Mouse (Mus musculus): ENCODE results near the gene Cacnb3. TPM values are rescaled to one million over a fixed set of nuclear protein-coding genes. Genes with fewer than 3 reads are reported as not detected.

Cacnb3 gene
- polyA plus RNA-seq, 1 experiment from 2014 or later, result 26.7 TPM

DNA sequence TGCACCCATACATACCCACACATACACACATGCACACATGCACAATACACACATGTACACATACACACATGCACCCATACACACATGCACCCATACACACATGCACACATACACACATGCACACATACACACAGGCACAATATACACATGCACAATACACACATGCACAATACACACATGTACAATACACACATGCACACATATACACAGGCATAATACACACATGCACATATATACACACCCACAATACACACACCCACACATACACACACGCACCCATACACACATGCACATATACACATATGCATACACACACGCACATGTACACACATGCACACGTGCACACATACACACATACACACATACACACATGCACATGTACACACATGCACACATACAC, 18.4 kb upstream of the Cacnb3 start:
- WGBS, result 94% methylated on average over 3 of the region's 3 CpGs
- Histone ChIP-seq H3K4me2 (replicated peaks) (no peak overlapping the region), H3K4me1 (replicated peaks) (peaks cover 24% of the 10 kb centered on the region), H3K36me3 (no peaks in the 10 kb centered on the region), H3K27me3 (replicated peaks) (no peaks in the 10 kb centered on the region), H3K9ac (no peak overlapping the region), H3K4me3 (replicated peaks) (no peak overlapping the region), H3K9me3 (no peaks in the 10 kb centered on the region), H3K27ac (no peak overlapping the region)
- no peak for ATAC-seq

DNA sequence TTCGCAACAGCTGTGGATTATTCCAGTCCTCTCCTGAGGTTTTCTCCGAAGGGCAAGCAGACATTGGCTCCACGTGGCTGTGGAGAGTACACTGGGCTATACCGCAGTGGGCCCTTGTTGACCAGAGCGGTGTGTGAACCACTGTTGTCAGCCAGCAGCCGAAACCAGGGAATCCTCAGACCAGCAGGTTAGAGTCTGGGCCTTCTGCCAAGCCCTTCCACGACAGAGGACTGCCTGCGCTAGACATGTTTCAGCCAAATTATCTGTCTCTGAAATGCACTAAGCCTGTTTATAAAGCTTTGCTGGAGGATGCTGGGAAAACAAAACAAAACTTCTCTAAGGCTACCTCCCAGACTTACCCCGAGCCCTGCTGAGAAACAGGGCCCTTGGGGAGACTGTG, 16.1 kb upstream of the Cacnb3 start:
- Histone ChIP-seq H3K27me3 (replicated peaks) (no peaks in the 10 kb centered on the region), H3K4me3 (replicated peaks) (no peak overlapping the region), H3K4me2 (replicated peaks) (peak overlapping the region; percentile 48), H3K9me3 (no peaks in the 10 kb centered on the region), H3K27ac (peak overlapping the region; percentile 77), H3K9ac (peak overlapping the region; percentile 33), H3K4me1 (replicated peaks) (peaks cover 16% of the 10 kb centered on the region), H3K36me3 (no peaks in the 10 kb centered on the region)
- WGBS, result 41% methylated on average over 9 of the region's 9 CpGs
- no peak for ATAC-seq

DNA sequence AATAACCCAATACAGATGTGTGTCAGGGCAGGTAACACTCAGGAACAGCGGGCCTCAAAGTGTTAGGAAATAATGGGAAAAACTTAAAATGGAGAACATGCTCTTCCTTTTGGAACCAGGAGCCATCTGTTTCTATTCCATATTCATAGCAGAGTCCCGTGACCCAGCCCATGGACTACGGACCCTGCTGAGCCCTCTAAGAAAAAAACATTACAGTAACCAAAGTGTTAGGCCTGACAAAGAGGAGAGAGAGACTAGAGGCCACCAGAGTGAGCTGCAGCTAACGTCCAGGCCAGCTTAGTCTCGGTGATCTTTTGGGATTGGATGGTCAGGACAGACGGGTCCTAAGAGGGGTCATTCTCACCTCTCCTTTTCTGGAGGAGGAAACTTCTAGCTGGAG, 15.7 kb upstream of the Cacnb3 start:
- Histone ChIP-seq H3K27me3 (replicated peaks) (no peaks in the 10 kb centered on the region), H3K9me3 (no peaks in the 10 kb centered on the region), H3K27ac (peak overlapping the region; percentile 77), H3K4me2 (replicated peaks) (peak overlapping the region; percentile 48), H3K4me1 (replicated peaks) (peaks cover 16% of the 10 kb centered on the region), H3K36me3 (no peaks in the 10 kb centered on the region), H3K9ac (no peak overlapping the region), H3K4me3 (replicated peaks) (no peak overlapping the region)
- 50% methylated on average over 6 of the region's 6 CpGs for WGBS
- ATAC-seq, result peak; percentile 57

DNA sequence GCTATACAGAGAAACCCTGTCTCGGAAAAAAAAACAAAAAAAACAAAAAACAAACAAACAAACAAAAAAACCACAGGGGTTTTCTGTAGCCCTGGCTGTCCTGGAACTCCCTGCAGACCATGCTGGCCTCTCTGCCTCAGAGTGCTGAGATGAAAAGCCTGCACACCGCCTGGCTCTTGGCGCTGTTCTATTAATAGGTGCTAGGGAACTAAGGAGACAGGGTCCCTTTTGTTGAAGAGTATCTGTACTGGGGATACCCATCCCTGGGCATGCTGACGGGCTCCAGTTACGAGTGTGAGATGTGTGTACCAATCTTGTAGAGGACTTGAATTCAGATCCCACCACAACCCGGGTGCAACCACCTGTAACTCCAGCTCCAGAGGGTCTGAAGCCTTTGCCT, 14.9 kb upstream of the Cacnb3 start:
- Histone ChIP-seq H3K9ac (no peak overlapping the region), H3K4me3 (replicated peaks) (no peak overlapping the region), H3K27ac (no peak overlapping the region), H3K4me1 (replicated peaks) (peaks cover 14% of the 10 kb centered on the region), H3K4me2 (replicated peaks) (peak overlapping the region; percentile 48), H3K9me3 (no peaks in the 10 kb centered on the region), H3K27me3 (replicated peaks) (no peaks in the 10 kb centered on the region), H3K36me3 (no peaks in the 10 kb centered on the region)
- 72% methylated on average over 6 of the region's 6 CpGs for WGBS
- no peak for ATAC-seq

- H3K27me3 ChIP-seq (replicated peaks), result no peaks in the 10 kb centered on the region
- WGBS, result 33% methylated on average over 20 of the region's 20 CpGs
- H3K4me3 ChIP-seq (replicated peaks), result peak overlapping the region; percentile 10
- no peaks in the 10 kb centered on the region for H3K9me3 ChIP-seq
- H3K36me3 ChIP-seq, result no peaks in the 10 kb centered on the region
- ATAC-seq, result peak; percentile 89
- peak overlapping the region; percentile 48 for H3K4me2 ChIP-seq (replicated peaks)
- peak overlapping the region; percentile 68 for H3K27ac ChIP-seq
- no peak overlapping the region for H3K9ac ChIP-seq
- peaks cover 14% of the 10 kb centered on the region for H3K4me1 ChIP-seq (replicated peaks)
These were observed 14.1 kb upstream of the Cacnb3 start for GRCm38 (mm10) chr15:98616362-98617175.

DNA sequence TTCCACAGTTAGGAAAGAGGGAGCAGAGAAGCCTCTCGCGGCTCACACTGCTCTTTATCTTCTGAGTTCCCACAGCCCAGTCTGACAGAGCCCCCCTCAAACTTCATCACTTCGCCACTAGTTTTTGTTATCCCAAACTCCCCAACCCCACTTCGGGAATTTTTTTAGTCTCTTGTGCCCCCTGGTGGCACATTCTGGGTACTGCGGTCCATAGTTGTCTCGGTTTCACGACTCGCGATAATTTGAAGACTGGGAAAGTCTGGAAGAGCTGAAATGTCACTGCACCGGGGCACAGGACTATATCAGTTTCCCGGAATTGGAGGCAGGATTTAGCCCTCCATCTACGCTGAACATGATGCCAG, 13.5 kb upstream of the Cacnb3 start:
- peak; percentile 37 for ATAC-seq
- under 1% methylated on average over 12 of the region's 12 CpGs for WGBS
- H3K27ac ChIP-seq, result peak overlapping the region; percentile 41; the same call in 1 of the 2 replicates
- H3K36me3 ChIP-seq, result no peaks in the 10 kb centered on the region
- peak overlapping the region; percentile 10; the same call in 1 of the 2 replicates for H3K4me3 ChIP-seq (replicated peaks)
- H3K4me1 ChIP-seq (replicated peaks), result peaks cover 14% of the 10 kb centered on the region
- no peak overlapping the region for H3K9ac ChIP-seq
- peak overlapping the region; percentile 48 for H3K4me2 ChIP-seq (replicated peaks)
- H3K27me3 ChIP-seq (replicated peaks), result no peaks in the 10 kb centered on the region
- no peaks in the 10 kb centered on the region for H3K9me3 ChIP-seq

GRCm38 (mm10) chr15:98622199-98622598, 8.4 kb upstream of the Cacnb3 start:
- 14% methylated on average over 7 of the region's 7 CpGs for WGBS
- Histone ChIP-seq H3K9me3 (no peaks in the 10 kb centered on the region), H3K27ac (no peak overlapping the region), H3K4me3 (replicated peaks) (no peak overlapping the region), H3K4me1 (replicated peaks) (peaks cover 10% of the 10 kb centered on the region; the same call in 1 of the 2 replicates), H3K9ac (no peak overlapping the region), H3K27me3 (replicated peaks) (no peaks in the 10 kb centered on the region), H3K4me2 (replicated peaks) (no peak overlapping the region), H3K36me3 (no peaks in the 10 kb centered on the region)
- ATAC-seq, result no peak

DNA sequence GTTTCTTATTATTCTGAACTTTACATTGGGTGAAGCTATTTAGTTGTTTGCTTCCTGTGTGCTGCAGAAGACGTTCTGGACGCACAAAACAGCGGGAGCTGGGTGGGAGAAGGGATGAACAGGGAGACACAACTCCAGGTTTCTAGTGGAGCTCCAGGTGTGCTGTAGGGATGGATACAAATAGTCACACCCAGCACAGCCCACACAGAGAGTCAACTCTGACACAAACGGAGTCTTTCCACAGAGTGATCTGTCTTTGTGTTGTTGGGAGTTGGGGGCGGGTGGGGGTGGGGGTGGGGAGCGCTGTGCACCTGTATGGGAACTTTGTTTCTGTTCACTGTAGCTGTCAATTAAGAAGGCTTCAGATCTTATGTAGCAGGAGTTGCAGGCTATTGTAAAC, 7.9 kb upstream of the Cacnb3 start:
- no peaks in the 10 kb centered on the region for H3K9me3 ChIP-seq
- no peaks in the 10 kb centered on the region for H3K27me3 ChIP-seq (replicated peaks)
- WGBS, result 22% methylated on average over 6 of the region's 6 CpGs
- H3K27ac ChIP-seq, result no peak overlapping the region
- H3K4me2 ChIP-seq (replicated peaks), result no peak overlapping the region
- ATAC-seq, result no peak
- H3K9ac ChIP-seq, result no peak overlapping the region
- no peak overlapping the region for H3K4me3 ChIP-seq (replicated peaks)
- peaks cover 7% of the 10 kb centered on the region; the same call in 1 of the 2 replicates for H3K4me1 ChIP-seq (replicated peaks)
- H3K36me3 ChIP-seq, result no peaks in the 10 kb centered on the region

DNA sequence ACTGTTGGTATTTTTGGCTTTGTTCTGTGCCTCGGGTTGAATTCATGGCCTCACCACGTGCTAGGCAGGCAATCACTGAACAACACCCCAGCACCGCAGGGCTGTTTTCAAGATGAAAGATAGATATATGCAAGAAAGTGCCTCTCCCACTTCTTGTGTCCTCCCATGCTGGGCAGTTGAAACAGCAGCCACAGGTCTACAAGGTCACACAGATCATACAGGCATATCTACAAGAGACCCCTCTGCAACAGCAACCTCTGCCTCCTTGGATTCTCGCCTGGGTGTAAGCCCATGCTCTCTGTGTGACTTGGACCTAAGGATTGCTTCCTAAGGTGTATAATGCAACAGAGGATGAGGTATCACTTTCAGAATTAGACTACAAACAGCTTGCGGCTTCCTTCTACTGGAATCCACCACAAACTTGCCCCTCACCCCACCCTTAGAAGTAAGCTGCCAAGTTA, 7.2 kb upstream of the Cacnb3 start:
- no peaks in the 10 kb centered on the region for H3K27me3 ChIP-seq (replicated peaks)
- H3K4me3 ChIP-seq (replicated peaks), result no peak overlapping the region
- no peak overlapping the region for H3K9ac ChIP-seq
- 49% methylated on average over 5 of the region's 5 CpGs for WGBS
- H3K36me3 ChIP-seq, result no peaks in the 10 kb centered on the region
- ATAC-seq, result no peak
- H3K9me3 ChIP-seq, result no peaks in the 10 kb centered on the region
- no peak overlapping the region for H3K4me2 ChIP-seq (replicated peaks)
- peaks cover 8% of the 10 kb centered on the region for H3K4me1 ChIP-seq (replicated peaks)
- H3K27ac ChIP-seq, result no peak overlapping the region

DNA sequence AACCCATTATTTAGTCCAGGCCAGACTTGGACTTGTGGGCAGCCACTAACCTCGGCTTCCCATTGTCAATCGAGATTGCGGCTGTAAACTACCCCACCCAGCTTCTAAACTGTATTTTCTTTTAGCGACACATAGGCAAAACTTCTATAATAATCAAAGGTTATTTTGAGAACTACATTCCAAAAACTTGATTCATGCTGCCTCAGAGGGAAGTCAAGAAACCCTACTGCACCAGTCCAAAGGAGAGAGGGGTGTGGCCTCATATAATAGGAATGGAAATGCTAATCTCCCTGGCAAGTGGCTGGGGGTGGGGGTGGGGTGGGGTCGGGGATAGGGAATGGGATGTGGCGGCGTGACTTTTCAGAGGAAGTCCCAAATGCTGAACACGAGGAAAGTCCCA, 4.6 kb upstream of the Cacnb3 start:
- H3K36me3 ChIP-seq, result no peaks in the 10 kb centered on the region
- no peak overlapping the region for H3K4me2 ChIP-seq (replicated peaks)
- H3K9ac ChIP-seq, result no peak overlapping the region
- H3K27me3 ChIP-seq (replicated peaks), result peaks cover 4% of the 10 kb centered on the region
- no peaks in the 10 kb centered on the region for H3K9me3 ChIP-seq
- H3K4me1 ChIP-seq (replicated peaks), result peaks cover 26% of the 10 kb centered on the region
- no peak overlapping the region for H3K27ac ChIP-seq
- H3K4me3 ChIP-seq (replicated peaks), result no peak overlapping the region
- no peak for ATAC-seq
- WGBS, result 26% methylated on average over 8 of the region's 8 CpGs

DNA sequence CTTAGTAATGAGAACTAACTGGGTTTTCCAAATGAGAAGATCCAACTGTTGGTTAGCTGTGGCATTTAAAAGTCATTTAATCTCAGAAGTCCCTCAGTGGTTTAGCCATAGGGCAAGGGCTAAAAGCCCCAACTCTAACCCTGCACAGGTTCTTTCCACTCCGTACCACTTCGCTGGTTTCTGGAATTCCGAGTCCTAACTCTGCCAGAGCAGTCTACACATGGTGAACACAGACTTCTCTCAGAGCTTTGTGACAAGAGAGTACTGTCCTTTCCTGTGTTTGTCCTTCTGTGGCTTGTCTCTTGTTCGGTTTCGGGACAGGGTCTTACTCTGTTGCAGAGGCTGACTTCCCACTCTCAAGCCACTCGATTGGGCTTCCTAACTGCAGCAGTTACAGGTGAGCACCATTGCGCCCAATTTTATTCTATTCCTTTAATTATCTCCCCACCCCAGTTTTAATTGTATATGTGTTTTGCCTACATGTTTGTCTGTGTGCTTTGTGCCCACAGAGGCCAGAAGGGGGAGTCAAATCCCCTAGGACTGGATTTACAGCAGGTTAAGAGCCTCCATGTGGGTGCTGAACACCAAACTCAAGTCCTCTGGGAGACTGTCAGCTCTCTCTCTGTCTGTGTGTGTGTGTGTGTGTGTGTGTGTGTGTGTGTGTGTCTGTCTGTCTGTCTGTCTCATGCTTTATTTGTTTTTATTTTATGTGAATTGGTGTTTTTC, 4.0 kb upstream of the Cacnb3 start:
- H3K9me3 ChIP-seq, result no peaks in the 10 kb centered on the region
- no peak overlapping the region for H3K4me2 ChIP-seq (replicated peaks)
- H3K4me3 ChIP-seq (replicated peaks), result no peak overlapping the region
- no peaks in the 10 kb centered on the region for H3K36me3 ChIP-seq
- no peak for ATAC-seq
- H3K27ac ChIP-seq, result no peak overlapping the region
- WGBS, result 78% methylated on average over 7 of the region's 7 CpGs
- H3K9ac ChIP-seq, result no peak overlapping the region
- H3K27me3 ChIP-seq (replicated peaks), result peaks cover 5% of the 10 kb centered on the region
- H3K4me1 ChIP-seq (replicated peaks), result peaks cover 32% of the 10 kb centered on the region

DNA sequence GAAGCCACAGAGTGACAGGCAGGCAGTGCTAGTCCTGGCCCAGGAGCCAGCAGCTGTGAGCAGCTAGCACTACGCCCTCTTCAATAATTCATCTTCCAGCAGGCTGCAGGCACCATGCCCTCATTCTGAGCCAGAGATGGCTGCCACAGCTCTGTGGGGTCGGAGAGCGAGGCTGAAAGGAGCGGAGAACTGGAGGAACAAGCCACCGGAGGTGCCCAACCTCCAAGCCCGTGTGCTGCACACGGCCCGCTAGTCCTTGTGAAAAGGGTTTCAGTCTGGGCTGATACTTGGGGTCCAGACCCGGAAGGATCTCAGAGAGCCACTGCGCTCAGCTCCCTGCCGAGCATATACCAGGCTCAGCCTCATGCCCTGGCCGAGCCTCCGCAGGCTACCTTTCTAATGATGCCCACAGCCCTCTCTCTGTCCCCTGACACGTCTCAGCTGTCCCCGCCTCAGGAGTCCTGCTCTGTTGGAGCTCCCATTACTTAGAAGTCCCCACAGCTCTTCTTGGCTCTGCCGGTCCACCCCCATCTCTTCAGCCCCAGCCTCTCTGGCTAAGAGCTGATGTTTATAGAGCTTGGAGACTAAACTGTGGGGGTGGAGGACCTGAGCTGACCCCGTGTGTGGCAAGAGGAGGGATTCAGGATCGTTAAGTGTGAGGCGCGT, 1.9 kb upstream of the Cacnb3 start:
- Histone ChIP-seq H3K4me2 (replicated peaks) (peak overlapping the region; percentile 49), H3K9me3 (no peaks in the 10 kb centered on the region), H3K4me3 (replicated peaks) (peak overlapping the region; percentile 7), H3K9ac (no peak overlapping the region), H3K27ac (0 out of 2 replicates have a peak overlapping the region, but pooled peaks have one; percentile 37), H3K27me3 (replicated peaks) (peaks cover 14% of the 10 kb centered on the region), H3K36me3 (no peaks in the 10 kb centered on the region), H3K4me1 (replicated peaks) (peaks cover 45% of the 10 kb centered on the region)
- WGBS, result 11% methylated on average over 20 of the region's 20 CpGs
- ATAC-seq, result no peak
